Mouse (Mus musculus) kidney, embryonic 15.5 days (tissue): Measurements from ENCODE around the gene Cryzl1. TPM values are rescaled to one million over a fixed set of nuclear protein-coding genes. Genes with fewer than 3 reads are reported as not detected.

Experiments
- ATAC-seq: fragments of 200-750 bp; cut with Nextera tagmentation; replicated peaks from 2 replicates; pipeline ENCODE4 v1.8.0; 2017; ENCODE audit warnings: moderate TSS enrichment; ENCODE audit not compliant: low FRiP score
- H3K27ac ChIP-seq: fragments of 300-500 bp; sonication (generic); 2 replicates; pipeline ENCODE4 v1.5.1; 2015; ENCODE audit warnings: mild to moderate bottlenecking, inconsistent platforms
- H3K27me3 ChIP-seq: fragments of 300-500 bp; sonication (generic); 2 replicates; pipeline ENCODE4 v1.6.1; 2015; ENCODE audit warnings: inconsistent platforms
- H3K36me3 ChIP-seq: fragments of 300-500 bp; sonication (generic); 2 replicates; pipeline ENCODE4 v1.6.1; 2015; ENCODE audit warnings: inconsistent platforms
- H3K4me1 ChIP-seq: fragments of 300-500 bp; sonication (generic); 2 replicates; pipeline ENCODE4 v1.6.1; 2015; ENCODE audit warnings: inconsistent platforms
- H3K4me2 ChIP-seq: fragments of 300-500 bp; sonication (generic); 2 replicates; pipeline ENCODE4 v1.6.1; 2015; ENCODE audit warnings: moderate library complexity, mild to moderate bottlenecking, inconsistent platforms
- H3K4me3 ChIP-seq: fragments of 300-500 bp; sonication (generic); replicated peaks from 2 replicates; pipeline ENCODE4 v1.5.1; 2015; ENCODE audit warnings: mild to moderate bottlenecking, inconsistent platforms
- H3K9ac ChIP-seq: fragments of 300-500 bp; sonication (generic); 2 replicates; pipeline ENCODE4 v1.6.1; 2015; ENCODE audit warnings: mild to moderate bottlenecking, inconsistent platforms
- H3K9me3 ChIP-seq: fragments of 300-500 bp; sonication (generic); replicated peaks from 2 replicates; pipeline ENCODE4 v1.6.1; 2016; ENCODE audit warnings: inconsistent platforms
- WGBS: fragments of 180-500 bp; shearing (Covaris S2); methylation state at CpG from one replicate; pipeline ENCODE4 v1.1.7; 2015; ENCODE audit warnings: mixed read lengths; 5-methylcytosine and 5-hydroxymethylcytosine counted together
- polyA plus RNA-seq: library from polyadenylated mRNA; unstranded; fragments of >200 nt; fragmentation: Nextera tagmentation; extraction: Ambion mirVana; gene quantifications from 2 replicates; pipeline ENCODE4 v1.2.1, GENCODE M21; 2015

The Cryzl1 gene
- polyA plus RNA-seq, 1 experiment from 2014 or later = 68.8 TPM

DNA sequence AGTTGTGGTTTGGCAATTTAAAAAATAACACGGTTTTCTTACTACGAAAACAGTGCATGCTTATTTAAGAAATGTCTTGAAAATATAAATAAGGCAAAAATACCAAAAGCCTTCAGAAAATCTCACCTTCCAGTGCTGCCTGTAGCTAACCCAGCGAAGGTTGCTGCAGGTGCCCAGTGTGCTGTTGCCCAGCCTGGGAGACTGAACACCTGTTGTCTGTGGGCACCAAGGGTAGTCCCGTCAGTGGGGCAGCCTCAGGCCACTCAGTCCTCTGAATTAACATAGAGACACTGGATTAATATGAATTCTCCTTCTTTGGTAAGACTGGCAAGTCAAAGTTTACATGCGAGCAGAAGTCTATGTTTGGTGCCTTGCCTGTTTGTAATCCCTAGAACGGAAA, 9.7 kb upstream of the Cryzl1 start:
- Histone ChIP-seq H3K4me1 (peaks cover 54% of the 10 kb centered on the region), H3K27me3 (no peaks in the 10 kb centered on the region), H3K9ac (no peak overlapping the region), H3K4me3 (no peak overlapping the region), H3K9me3 (no peaks in the 10 kb centered on the region), H3K36me3 (no peaks in the 10 kb centered on the region), H3K27ac (no peak overlapping the region), H3K4me2 (no peak overlapping the region)
- ATAC-seq = no peak
- 89% methylated on average over 6 of the region's 6 CpGs for WGBS

DNA sequence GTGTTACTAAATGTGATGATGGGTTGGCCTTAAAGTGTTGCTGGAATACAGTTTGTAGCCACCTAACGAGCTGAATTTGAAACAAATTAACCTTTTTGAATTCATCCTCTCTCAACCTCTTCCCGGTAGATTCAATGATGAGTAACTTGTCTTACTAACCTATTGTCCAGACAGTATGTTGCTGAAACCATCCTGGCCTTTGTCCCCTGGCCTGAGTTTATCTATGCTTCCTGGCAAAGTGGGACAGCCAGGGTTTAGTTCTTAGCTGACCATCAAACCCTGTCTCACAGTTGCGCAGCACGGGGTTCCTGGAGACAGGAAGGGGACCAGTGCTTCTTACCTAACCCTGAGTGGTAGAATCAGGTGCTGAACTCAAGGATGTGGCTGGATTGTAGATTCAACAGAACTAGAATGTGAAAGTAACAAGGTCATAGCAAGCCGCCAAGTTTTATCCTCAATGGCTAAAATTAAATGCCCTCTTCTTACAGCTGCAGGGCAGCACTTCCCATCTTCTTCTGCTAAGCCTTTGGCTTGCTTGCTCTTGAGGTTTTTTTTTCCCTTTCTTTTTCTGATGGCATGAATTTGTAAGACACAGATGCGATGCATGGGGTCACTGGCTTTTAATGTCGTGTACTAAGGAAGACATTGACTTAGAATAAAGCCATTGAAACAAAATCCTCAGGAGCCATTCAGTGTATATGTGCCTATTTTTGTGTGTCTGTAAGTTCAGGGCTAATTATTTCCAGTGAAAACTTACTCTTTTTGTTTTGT, 7.5 kb upstream of the Cryzl1 start:
- H3K9ac ChIP-seq = no peak overlapping the region
- no peaks in the 10 kb centered on the region for H3K27me3 ChIP-seq
- WGBS = 79% methylated on average over 7 of the region's 7 CpGs
- ATAC-seq = no peak
- H3K4me1 ChIP-seq = peaks cover 56% of the 10 kb centered on the region
- H3K27ac ChIP-seq = no peak overlapping the region
- H3K4me2 ChIP-seq = no peak overlapping the region
- H3K9me3 ChIP-seq = no peaks in the 10 kb centered on the region
- no peak overlapping the region for H3K4me3 ChIP-seq
- no peaks in the 10 kb centered on the region for H3K36me3 ChIP-seq

DNA sequence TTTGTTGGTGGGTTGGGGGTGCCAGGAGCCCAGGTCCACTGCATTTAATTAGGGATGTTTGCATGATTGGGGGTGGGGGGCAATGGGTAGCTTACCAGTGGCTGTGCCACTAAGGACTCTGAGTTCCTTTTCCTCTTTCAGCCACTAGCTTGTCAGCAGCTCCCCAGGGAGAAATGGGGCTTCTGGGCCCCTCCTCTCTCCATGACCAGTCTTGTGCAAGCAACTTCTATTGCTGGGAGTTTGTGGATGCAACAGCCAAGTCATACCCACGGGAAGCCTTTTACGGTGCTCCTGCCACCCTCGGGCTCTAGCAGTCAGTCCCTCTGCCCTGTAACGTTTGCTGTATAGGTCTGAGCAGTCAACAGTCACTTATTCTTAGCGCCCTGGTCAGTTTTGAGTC, 6.0 kb upstream of the Cryzl1 start:
- Histone ChIP-seq H3K9ac (no peak overlapping the region), H3K4me1 (peaks cover 49% of the 10 kb centered on the region), H3K27ac (0 out of 2 replicates have a peak overlapping the region, but pooled peaks have one; percentile 24), H3K9me3 (no peaks in the 10 kb centered on the region), H3K27me3 (no peaks in the 10 kb centered on the region), H3K4me3 (no peak overlapping the region), H3K4me2 (no peak overlapping the region), H3K36me3 (no peaks in the 10 kb centered on the region)
- ATAC-seq = no peak
- 62% methylated on average over 5 of the region's 5 CpGs for WGBS

DNA sequence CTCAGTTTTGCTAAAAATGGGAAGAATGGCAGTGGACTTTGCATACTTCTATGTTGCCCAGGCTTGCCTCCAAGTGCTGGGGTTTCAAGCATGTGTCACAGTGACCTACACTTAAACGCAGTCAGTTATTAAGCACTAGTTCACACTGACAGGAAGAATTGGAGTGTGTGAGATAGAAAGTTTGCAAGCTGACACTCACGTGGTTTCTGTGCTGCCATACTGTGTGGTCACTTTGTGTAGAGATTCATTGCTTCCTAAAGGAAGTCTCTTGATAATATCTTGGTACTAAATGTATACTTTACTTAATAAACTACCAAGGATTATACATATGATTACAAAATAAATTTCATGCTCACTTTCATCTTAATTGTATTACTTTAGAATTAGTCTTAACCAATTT, 4.0 kb upstream of the Cryzl1 start:
- WGBS = 66% methylated on average over 2 of the region's 2 CpGs
- no peaks in the 10 kb centered on the region for H3K36me3 ChIP-seq
- H3K4me1 ChIP-seq = peaks cover 47% of the 10 kb centered on the region
- no peak overlapping the region for H3K4me2 ChIP-seq
- no peak overlapping the region for H3K9ac ChIP-seq
- H3K4me3 ChIP-seq = no peak overlapping the region
- H3K27ac ChIP-seq = no peak overlapping the region
- H3K9me3 ChIP-seq = no peaks in the 10 kb centered on the region
- ATAC-seq = no peak
- no peaks in the 10 kb centered on the region for H3K27me3 ChIP-seq

DNA sequence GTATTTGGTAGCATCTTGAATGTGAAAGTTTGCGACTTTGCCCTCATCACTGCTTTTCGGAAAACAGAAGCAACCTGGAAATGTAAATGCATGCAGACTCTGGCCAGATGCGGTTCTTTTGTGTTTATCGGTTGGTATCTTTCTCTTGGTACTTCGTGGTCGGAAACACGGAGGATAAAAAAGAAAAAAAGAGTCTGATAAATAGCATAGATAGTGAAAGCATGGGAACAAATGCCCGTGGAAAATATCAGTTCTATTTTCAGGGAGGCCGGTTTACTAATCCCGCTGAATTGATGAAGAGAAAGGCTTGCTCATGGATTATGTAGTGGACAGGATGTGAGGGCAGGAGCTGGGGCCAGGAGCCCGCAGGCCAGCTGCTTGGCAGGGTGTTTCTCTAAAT, 1.7 kb upstream of the Cryzl1 start:
- peak overlapping the region; percentile 79 for H3K4me3 ChIP-seq
- H3K36me3 ChIP-seq = no peaks in the 10 kb centered on the region
- no peaks in the 10 kb centered on the region for H3K9me3 ChIP-seq
- no peak for ATAC-seq
- under 1% methylated on average over 11 of the region's 11 CpGs for WGBS
- peaks cover 44% of the 10 kb centered on the region for H3K4me1 ChIP-seq
- H3K4me2 ChIP-seq = peak overlapping the region; percentile 64
- H3K27me3 ChIP-seq = no peaks in the 10 kb centered on the region
- peak overlapping the region; percentile 79 for H3K9ac ChIP-seq
- 0 out of 2 replicates have a peak overlapping the region, but pooled peaks have one; percentile 95 for H3K27ac ChIP-seq

DNA sequence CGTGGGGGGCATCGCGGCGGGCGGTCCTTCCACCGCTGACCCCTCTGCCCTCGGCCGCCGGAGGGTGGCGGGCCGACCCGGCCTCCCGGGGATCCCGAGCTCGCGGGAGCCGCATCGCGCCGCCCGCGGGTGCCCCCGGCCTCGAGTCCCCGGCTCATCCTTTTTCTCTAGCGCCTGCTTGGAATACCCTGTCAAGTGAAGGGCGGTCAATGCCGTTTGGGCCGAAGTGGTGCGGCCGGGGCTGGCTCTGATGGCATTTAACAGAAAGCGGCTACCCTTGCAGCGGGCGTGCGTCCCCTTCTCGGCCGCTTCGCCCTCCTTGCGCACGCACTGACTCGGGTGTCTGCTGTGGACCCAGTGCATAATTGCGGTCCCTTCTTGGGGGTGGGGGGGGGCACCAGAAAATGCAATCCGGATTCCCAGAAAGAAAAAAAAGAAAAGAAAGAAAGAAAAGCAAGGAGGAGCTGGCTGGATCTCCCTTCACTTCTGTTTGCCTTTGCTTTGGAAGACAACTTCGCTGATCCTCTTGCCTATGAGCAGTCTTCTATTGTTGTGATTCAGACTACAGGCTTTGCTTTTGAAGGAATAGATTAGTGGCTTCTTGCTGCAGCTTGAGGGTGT, 1.2 kb upstream of the Cryzl1 start:
- Histone ChIP-seq H3K4me3 (peak overlapping the region; percentile 79), H3K4me2 (peak overlapping the region; percentile 64), H3K27me3 (no peaks in the 10 kb centered on the region), H3K9ac (peak overlapping the region; percentile 79), H3K36me3 (no peaks in the 10 kb centered on the region), H3K4me1 (peaks cover 38% of the 10 kb centered on the region), H3K27ac (peak overlapping the region; percentile 95), H3K9me3 (no peaks in the 10 kb centered on the region)
- WGBS = under 1% methylated on average over 44 of the region's 44 CpGs
- no peak for ATAC-seq

DNA sequence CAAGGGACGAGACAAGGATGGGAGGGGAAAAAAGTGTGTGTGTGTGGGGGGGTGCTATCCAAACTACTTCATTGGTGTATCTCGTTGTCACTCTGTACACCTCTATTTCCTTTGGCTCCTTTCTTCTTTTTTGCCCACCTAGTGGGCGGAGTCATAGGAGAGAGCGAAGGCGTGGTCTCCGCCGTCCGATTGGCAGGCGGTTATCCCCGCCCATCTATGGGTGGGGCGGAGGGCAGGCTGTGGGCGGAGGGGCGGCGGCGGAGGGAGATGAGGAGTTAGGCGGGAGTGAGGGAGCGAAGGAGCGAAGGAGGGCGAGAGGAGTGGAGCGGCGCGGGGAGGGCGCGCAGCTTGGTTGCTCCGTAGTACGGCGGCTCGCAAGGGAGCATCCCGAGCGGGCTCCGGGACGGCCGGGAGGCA, 299 bp upstream of the Cryzl1 start, which contains the start of gene Itsn1:
Gene Itsn1 (plus strand): TSS at position 216 of the 417 bp plus-strand sequence.
- Histone ChIP-seq H3K9me3 (no peaks in the 10 kb centered on the region), H3K27ac (peak within 1 kb of the TSS; percentile 95), H3K4me3 (peak within 1 kb of the TSS; percentile 79), H3K9ac (peak within 1 kb of the TSS; percentile 79), H3K27me3 (no peaks in the 10 kb centered on the region), H3K4me2 (peak within 1 kb of the TSS; percentile 64), H3K36me3 (peaks cover 4% of the 10 kb centered on the region; the same call in 1 of the 2 replicates), H3K4me1 (peaks cover 31% of the 10 kb centered on the region)
- under 1% methylated on average over 27 of the region's 33 CpGs for WGBS
- ATAC-seq = peak; percentile 94

DNA sequence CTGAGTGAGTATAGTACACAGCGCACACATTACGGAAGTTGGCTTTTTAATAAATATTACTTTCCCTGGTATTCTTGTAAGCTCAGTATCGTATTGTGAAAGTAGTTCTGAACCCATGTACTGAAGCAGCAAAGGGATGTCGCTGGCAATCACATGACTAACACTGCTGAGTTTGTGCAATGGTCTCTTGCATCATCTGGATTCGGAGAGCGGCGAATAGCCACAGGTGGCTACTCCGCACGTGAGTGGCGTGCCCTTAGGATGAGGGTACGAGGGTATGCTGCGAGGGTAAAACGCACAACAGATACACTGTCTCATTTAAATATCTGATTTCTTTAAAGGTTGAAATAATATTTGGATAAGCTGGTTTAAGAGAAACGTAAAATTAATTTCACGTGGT, 1.3 kb downstream of the Cryzl1 start:
- WGBS = 81% methylated on average over 15 of the region's 15 CpGs
- peak overlapping the region; percentile 79 for H3K4me3 ChIP-seq

DNA sequence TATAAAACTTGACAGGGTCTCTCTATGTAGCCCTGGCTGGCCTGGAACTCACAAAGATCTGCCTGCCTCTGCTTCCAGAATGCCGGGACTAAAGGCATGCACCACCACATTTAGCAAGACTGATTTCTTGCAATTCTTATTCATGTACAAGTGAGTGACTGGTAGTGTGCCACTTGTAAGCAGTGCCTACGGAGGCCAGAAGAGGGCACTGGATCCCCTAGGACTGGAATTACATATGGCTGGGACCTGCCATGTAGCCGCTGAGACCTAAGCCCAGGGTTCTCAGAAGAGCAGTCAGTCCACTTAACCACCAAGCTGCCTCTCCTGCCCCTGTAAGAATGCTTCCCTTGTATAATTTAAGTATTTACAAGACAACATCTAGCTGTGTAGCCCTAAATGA, 4.5 kb downstream of the Cryzl1 start:
- WGBS = 59% methylated on average over 3 of the region's 3 CpGs
- no peak overlapping the region for H3K4me2 ChIP-seq
- ATAC-seq = no peak
- no peaks in the 10 kb centered on the region for H3K27me3 ChIP-seq
- H3K9ac ChIP-seq = no peak overlapping the region
- H3K9me3 ChIP-seq = no peaks in the 10 kb centered on the region
- H3K4me3 ChIP-seq = no peak overlapping the region
- peaks cover 22% of the 10 kb centered on the region for H3K36me3 ChIP-seq
- peaks cover 23% of the 10 kb centered on the region for H3K4me1 ChIP-seq
- H3K27ac ChIP-seq = no peak overlapping the region

More for the DNA sequence above, 1.3 kb downstream of the Cryzl1 start:
- Histone ChIP-seq H3K9me3 (no peaks in the 10 kb centered on the region), H3K4me1 (peaks cover 31% of the 10 kb centered on the region), H3K36me3 (peaks cover 4% of the 10 kb centered on the region; the same call in 1 of the 2 replicates), H3K4me2 (peak overlapping the region; percentile 64), H3K27me3 (no peaks in the 10 kb centered on the region), H3K27ac (peak overlapping the region; percentile 95; the same call in 1 of the 2 replicates), H3K9ac (peak overlapping the region; percentile 58)
- no peak for ATAC-seq

DNA sequence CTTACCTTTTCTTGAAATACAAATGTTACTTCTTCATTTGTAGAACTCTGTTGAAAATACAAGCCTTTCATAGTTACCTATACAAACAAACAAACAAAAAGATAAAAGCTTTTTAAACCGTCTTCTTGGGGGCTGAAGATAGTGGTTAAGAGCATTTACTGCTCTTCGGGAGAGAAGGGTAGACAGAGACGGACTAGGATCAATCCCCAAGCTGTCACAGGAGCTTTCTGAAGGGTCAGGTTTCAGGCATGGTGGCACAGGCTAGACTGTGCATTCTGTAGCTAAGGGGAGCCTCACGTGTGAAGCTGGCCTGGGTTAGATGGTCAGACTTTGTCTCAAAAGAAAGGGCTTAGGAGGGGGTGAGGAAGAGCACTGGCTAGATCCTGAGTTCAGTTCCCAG, 11.4 kb downstream of the Cryzl1 start:
- H3K9me3 ChIP-seq = no peaks in the 10 kb centered on the region
- H3K4me2 ChIP-seq = no peak overlapping the region
- H3K27me3 ChIP-seq = no peaks in the 10 kb centered on the region
- no peak overlapping the region for H3K4me3 ChIP-seq
- WGBS = 84% methylated on average over 4 of the region's 4 CpGs
- ATAC-seq = no peak
- peaks cover 4% of the 10 kb centered on the region for H3K4me1 ChIP-seq
- H3K9ac ChIP-seq = no peak overlapping the region
- no peak overlapping the region for H3K27ac ChIP-seq
- H3K36me3 ChIP-seq = peaks cover 62% of the 10 kb centered on the region

DNA sequence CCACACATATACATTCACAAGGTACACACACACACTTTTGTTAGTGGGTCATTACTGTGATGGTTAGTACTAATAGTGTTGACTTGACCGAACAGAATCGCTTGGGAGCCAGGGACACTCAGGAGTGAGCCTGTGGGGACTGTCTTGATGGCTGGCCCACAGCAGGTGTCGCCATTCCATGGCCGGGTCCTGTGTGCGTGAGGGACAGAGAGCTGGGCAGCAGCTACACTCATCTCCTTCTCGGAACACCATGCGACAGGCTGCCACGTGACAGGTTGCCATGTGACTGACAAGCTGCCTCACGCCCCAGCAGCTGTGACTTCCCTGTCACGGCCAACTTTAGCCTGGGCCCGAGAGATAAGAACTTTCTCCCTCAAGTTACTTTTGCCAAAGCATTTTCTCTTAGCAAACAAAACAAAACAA, 11.8 kb downstream of the Cryzl1 start:
- Histone ChIP-seq H3K27me3 (no peaks in the 10 kb centered on the region), H3K27ac (no peak overlapping the region), H3K36me3 (peaks cover 66% of the 10 kb centered on the region), H3K4me1 (0 out of 2 replicates have a peak, but pooled peaks cover 3% of the 10 kb centered on the region), H3K4me2 (no peak overlapping the region), H3K4me3 (no peak overlapping the region), H3K9me3 (no peaks in the 10 kb centered on the region), H3K9ac (no peak overlapping the region)
- peak; percentile 81; the same call in 1 of the 2 replicates for ATAC-seq
- WGBS = 88% methylated on average over 11 of the region's 11 CpGs

DNA sequence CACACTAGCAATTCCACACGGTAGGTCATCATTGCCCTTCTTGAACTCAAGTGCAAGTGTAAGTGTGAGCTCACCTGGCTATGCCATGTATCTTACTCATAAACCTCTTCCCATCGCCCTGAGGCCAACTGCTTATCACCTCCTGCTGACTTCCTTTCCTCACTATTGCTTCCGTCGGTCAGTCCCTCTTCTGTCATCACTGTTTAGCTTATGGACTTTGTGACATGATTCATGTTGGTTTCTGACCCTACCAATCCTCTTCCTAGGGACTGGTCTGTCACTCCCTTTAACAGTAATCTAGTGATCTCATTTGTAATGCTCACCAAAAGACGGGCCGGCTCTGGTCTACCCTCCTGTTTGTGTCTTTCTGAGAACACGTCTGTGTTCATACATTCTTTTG, 18.5 kb downstream of the Cryzl1 start:
- Histone ChIP-seq H3K4me1 (no peaks in the 10 kb centered on the region), H3K27ac (no peak overlapping the region), H3K4me2 (no peak overlapping the region), H3K9ac (no peak overlapping the region), H3K36me3 (peaks cover 66% of the 10 kb centered on the region), H3K4me3 (no peak overlapping the region), H3K27me3 (no peaks in the 10 kb centered on the region), H3K9me3 (no peaks in the 10 kb centered on the region)
- 80% methylated on average over 7 of the region's 7 CpGs for WGBS
- ATAC-seq = no peak
